Mouse (Mus musculus): ENCODE measurements at regions not wholly inside any gene's neighbourhood (a gene's known extent, or its start where the extent isn't known, plus 50 kb on each side); places are given as distances from the start of the nearest gene placed in this dataset.
A peak's percentile ranks its signal among the peaks of the same experiment; 100 is the strongest.

GRCm38 (mm10) chr13:39309758-39310157 lies 349.1 kb upstream of the Slc35b3 start:
- Histone ChIP-seq H3K9ac (ENCODE audit: low read depth, low read length) (no peak overlapping the region), H3K79me2 (replicated peaks; ENCODE audit: control insufficient read depth, insufficient read depth, low read length) (no peaks in the 10 kb centered on the region), H3K27ac (no peak overlapping the region), H3K4me3 (no peak overlapping the region), H3K4me1 (ENCODE audit: control insufficient read depth, insufficient read depth, low read length) (no peaks in the 10 kb centered on the region), H3K36me3 (ENCODE audit: control insufficient read depth, insufficient read depth, low read length) (no peaks in the 10 kb centered on the region), H3K27me3 (ENCODE audit: control insufficient read depth, insufficient read depth, low read length) (no peaks in the 10 kb centered on the region)
- DNase-seq: no peak
- WGBS: 90% methylated on average over 5 of the region's 5 CpGs
- TF ChIP-seq CTCF (IDR thresholded peaks at IDR 0.05) (no peak), POLR2A (IDR thresholded peaks at IDR 0.05; ENCODE audit: insufficient read depth, low read depth, low read length) (no peak), EP300 (IDR thresholded peaks at IDR 0.05; ENCODE audit: insufficient read depth, low read depth, low read length) (no peak)
- intact Hi-C loops (cut with DNase I): no loop called here

GRCm38 (mm10) chr13:39307845-39308244 lies 347.2 kb upstream of the Slc35b3 start:
- Histone ChIP-seq H3K79me2 (replicated peaks; ENCODE audit: control insufficient read depth, insufficient read depth, low read length) (no peaks in the 10 kb centered on the region), H3K4me1 (ENCODE audit: control insufficient read depth, insufficient read depth, low read length) (no peaks in the 10 kb centered on the region), H3K36me3 (ENCODE audit: control insufficient read depth, insufficient read depth, low read length) (no peaks in the 10 kb centered on the region), H3K9ac (ENCODE audit: low read depth, low read length) (no peak overlapping the region), H3K27ac (no peak overlapping the region), H3K27me3 (ENCODE audit: control insufficient read depth, insufficient read depth, low read length) (no peaks in the 10 kb centered on the region), H3K4me3 (no peak overlapping the region)
- no peak for TF ChIP-seq CTCF (IDR thresholded peaks at IDR 0.05)
- TF ChIP-seq EP300 (IDR thresholded peaks at IDR 0.05; ENCODE audit: insufficient read depth, low read depth, low read length): no peak
- TF ChIP-seq POLR2A (IDR thresholded peaks at IDR 0.05; ENCODE audit: insufficient read depth, low read depth, low read length): no peak
- WGBS: 58% methylated on average over 9 of the region's 9 CpGs
- intact Hi-C loops (cut with DNase I): no loop called here
- no peak for DNase-seq

GRCm38 (mm10) chr13:39306851-39307250 lies 346.2 kb upstream of the Slc35b3 start:
- intact Hi-C loops (cut with DNase I): no loop called here

GRCm38 (mm10) chr13:39297129-39297528 lies 336.5 kb upstream of the Slc35b3 start:
- Histone ChIP-seq H3K79me2 (replicated peaks; ENCODE audit: control insufficient read depth, insufficient read depth, low read length) (no peaks in the 10 kb centered on the region), H3K27ac (no peak overlapping the region), H3K9ac (ENCODE audit: low read depth, low read length) (no peak overlapping the region), H3K36me3 (ENCODE audit: control insufficient read depth, insufficient read depth, low read length) (no peaks in the 10 kb centered on the region), H3K4me1 (ENCODE audit: control insufficient read depth, insufficient read depth, low read length) (no peaks in the 10 kb centered on the region), H3K4me3 (no peak overlapping the region), H3K27me3 (ENCODE audit: control insufficient read depth, insufficient read depth, low read length) (no peaks in the 10 kb centered on the region)
- intact Hi-C loops (cut with DNase I): no loop called here
- TF ChIP-seq CTCF (IDR thresholded peaks at IDR 0.05): no peak
- no peak for TF ChIP-seq EP300 (IDR thresholded peaks at IDR 0.05; ENCODE audit: insufficient read depth, low read depth, low read length)
- no peak for TF ChIP-seq POLR2A (IDR thresholded peaks at IDR 0.05; ENCODE audit: insufficient read depth, low read depth, low read length)
- WGBS: 56% methylated on average over 6 of the region's 6 CpGs
- DNase-seq: peak in 1 of 2 experiments; percentile 3

More at GRCm38 (mm10) chr13:39306851-39307250, 346.2 kb upstream of the Slc35b3 start:
- Histone ChIP-seq H3K27ac (no peak overlapping the region), H3K79me2 (replicated peaks; ENCODE audit: control insufficient read depth, insufficient read depth, low read length) (no peaks in the 10 kb centered on the region), H3K36me3 (ENCODE audit: control insufficient read depth, insufficient read depth, low read length) (no peaks in the 10 kb centered on the region), H3K9ac (ENCODE audit: low read depth, low read length) (no peak overlapping the region), H3K4me1 (ENCODE audit: control insufficient read depth, insufficient read depth, low read length) (no peaks in the 10 kb centered on the region), H3K27me3 (ENCODE audit: control insufficient read depth, insufficient read depth, low read length) (no peaks in the 10 kb centered on the region), H3K4me3 (no peak overlapping the region)
- no peak for TF ChIP-seq POLR2A (IDR thresholded peaks at IDR 0.05; ENCODE audit: insufficient read depth, low read depth, low read length)
- 59% methylated on average over 3 of the region's 3 CpGs for WGBS
- DNase-seq: no peak

- no peaks in the 10 kb centered on the region for H3K27me3 ChIP-seq (ENCODE audit: control insufficient read depth, insufficient read depth, low read length)
- TF ChIP-seq CTCF (IDR thresholded peaks at IDR 0.05): no peak
- no peak for TF ChIP-seq EP300 (IDR thresholded peaks at IDR 0.05; ENCODE audit: insufficient read depth, low read depth, low read length)
- TF ChIP-seq POLR2A (IDR thresholded peaks at IDR 0.05; ENCODE audit: insufficient read depth, low read depth, low read length): no peak
- WGBS: 43% methylated on average over 5 of the region's 6 CpGs
- H3K79me2 ChIP-seq (replicated peaks; ENCODE audit: control insufficient read depth, insufficient read depth, low read length): no peaks in the 10 kb centered on the region
- H3K27ac ChIP-seq: no peak overlapping the region
- no peaks in the 10 kb centered on the region for H3K4me1 ChIP-seq (ENCODE audit: control insufficient read depth, insufficient read depth, low read length)
- no peak overlapping the region for H3K4me3 ChIP-seq
- H3K36me3 ChIP-seq (ENCODE audit: control insufficient read depth, insufficient read depth, low read length): no peaks in the 10 kb centered on the region
- intact Hi-C loops (cut with DNase I): no loop called here
- no peak overlapping the region for H3K9ac ChIP-seq (ENCODE audit: low read depth, low read length)
- DNase-seq: peak; percentile 13 to 23
Observed at GRCm38 (mm10) chr13:39290216-39290960, 329.7 kb upstream of the Slc35b3 start.

GRCm38 (mm10) chr13:39282272-39282671 lies 321.6 kb upstream of the Slc35b3 start:
- H3K27ac ChIP-seq: no peak overlapping the region
- H3K9ac ChIP-seq (ENCODE audit: low read depth, low read length): no peak overlapping the region
- no peaks in the 10 kb centered on the region for H3K79me2 ChIP-seq (replicated peaks; ENCODE audit: control insufficient read depth, insufficient read depth, low read length)
- DNase-seq: no peak
- TF ChIP-seq POLR2A (IDR thresholded peaks at IDR 0.05; ENCODE audit: insufficient read depth, low read depth, low read length): no peak
- TF ChIP-seq EP300 (IDR thresholded peaks at IDR 0.05; ENCODE audit: insufficient read depth, low read depth, low read length): no peak
- TF ChIP-seq CTCF (IDR thresholded peaks at IDR 0.05): no peak
- no peaks in the 10 kb centered on the region for H3K36me3 ChIP-seq (ENCODE audit: control insufficient read depth, insufficient read depth, low read length)
- 87% methylated on average over 2 of the region's 2 CpGs for WGBS
- no peaks in the 10 kb centered on the region for H3K4me1 ChIP-seq (ENCODE audit: control insufficient read depth, insufficient read depth, low read length)
- no peaks in the 10 kb centered on the region for H3K27me3 ChIP-seq (ENCODE audit: control insufficient read depth, insufficient read depth, low read length)
- H3K4me3 ChIP-seq: no peak overlapping the region
- intact Hi-C loops (cut with DNase I): no loop called here
